Mouse (Mus musculus): Measurements from ENCODE around the gene Col10a1. TPM values are rescaled to one million over a fixed set of nuclear protein-coding genes. Genes with fewer than 3 reads are reported as not detected.
"Not testable (repeated sequence)": the region's sequence is repeated elsewhere in the genome, so short reads cannot be mapped to it uniquely, and the experiment has no call there.

The Col10a1 gene
- polyA plus RNA-seq, 1 experiment from 2014 or later: 0.15 TPM

DNA sequence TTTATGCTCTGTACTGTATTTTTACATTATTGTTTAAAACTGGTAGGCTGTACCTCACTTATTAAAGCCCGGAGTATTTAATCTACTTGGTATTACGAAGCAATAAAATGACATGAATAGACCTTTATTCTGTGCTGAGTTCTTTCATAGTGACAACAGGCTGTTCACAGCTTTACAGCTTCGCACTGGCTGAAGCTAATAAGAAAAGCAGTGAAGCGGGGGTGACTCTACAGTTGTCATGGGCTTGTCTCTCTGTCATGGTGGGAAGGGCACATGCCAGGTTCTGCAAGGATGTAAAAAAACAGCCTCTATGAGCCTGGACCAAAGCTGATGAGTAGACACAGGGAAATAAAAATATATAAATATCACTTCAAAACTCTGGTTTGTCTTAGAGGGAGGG, 7.2 kb downstream of the Col10a1 start:
- H3K9ac ChIP-seq (ENCODE audit: low read depth, low read length): no peak overlapping the region
- ATAC-seq (ENCODE audit: low FRiP score): no peak

DNA sequence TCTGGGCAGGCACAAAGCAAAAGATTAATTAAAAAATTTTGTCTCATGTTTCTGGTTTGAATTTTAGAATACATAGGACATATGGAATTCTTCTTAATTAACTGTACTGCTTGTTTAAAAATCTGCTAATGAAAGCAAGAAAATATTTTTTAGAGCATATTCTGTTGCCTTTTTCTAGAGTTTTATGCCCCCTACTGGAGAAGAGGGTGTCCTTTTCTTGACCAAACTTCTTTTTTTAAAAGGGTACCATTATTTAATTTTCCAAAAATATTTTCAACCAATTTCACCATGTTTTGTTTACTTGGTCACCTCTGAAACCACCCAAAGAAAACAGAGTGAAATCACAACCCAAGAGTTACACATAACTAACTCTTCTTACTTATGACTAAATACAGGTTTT, 9.5 kb downstream of the Col10a1 start:
- Histone ChIP-seq H3K36me3 (ENCODE audit: control insufficient read depth, insufficient read depth, low read length) (no peaks in the 10 kb centered on the region), H3K9ac (ENCODE audit: low read depth, low read length) (no peak overlapping the region), H3K4me1 (replicated peaks; ENCODE audit: control insufficient read depth, insufficient read depth, low read length) (no peaks in the 10 kb centered on the region), H3K4me2 (replicated peaks; ENCODE audit: low read depth, low read length) (no peak overlapping the region), H3K27me3 (ENCODE audit: control insufficient read depth, insufficient read depth, low read length) (no peaks in the 10 kb centered on the region), H3K9me3 (ENCODE audit: control insufficient read depth, low read length) (no peaks in the 10 kb centered on the region), H3K27ac (ENCODE audit: low read depth, low read length) (no peak overlapping the region), H3K4me3 (ENCODE audit: low read depth, low read length) (no peak overlapping the region)
- no peak for DNase-seq (ENCODE audit: low spot score)
- no peak for ATAC-seq (ENCODE audit: low FRiP score)

More for the DNA sequence above, 7.2 kb downstream of the Col10a1 start:
- Histone ChIP-seq H3K4me2 (replicated peaks; ENCODE audit: low read depth, low read length) (no peak overlapping the region), H3K4me3 (ENCODE audit: low read depth, low read length) (no peak overlapping the region), H3K36me3 (ENCODE audit: control insufficient read depth, insufficient read depth, low read length) (no peaks in the 10 kb centered on the region), H3K27ac (ENCODE audit: low read depth, low read length) (no peak overlapping the region), H3K27me3 (ENCODE audit: control insufficient read depth, insufficient read depth, low read length) (no peaks in the 10 kb centered on the region), H3K4me1 (replicated peaks; ENCODE audit: control insufficient read depth, insufficient read depth, low read length) (no peaks in the 10 kb centered on the region), H3K9me3 (ENCODE audit: control insufficient read depth, low read length) (no peaks in the 10 kb centered on the region)
- 82% methylated on average over 4 of the region's 4 CpGs for WGBS
- DNase-seq (ENCODE audit: low spot score): no peak

DNA sequence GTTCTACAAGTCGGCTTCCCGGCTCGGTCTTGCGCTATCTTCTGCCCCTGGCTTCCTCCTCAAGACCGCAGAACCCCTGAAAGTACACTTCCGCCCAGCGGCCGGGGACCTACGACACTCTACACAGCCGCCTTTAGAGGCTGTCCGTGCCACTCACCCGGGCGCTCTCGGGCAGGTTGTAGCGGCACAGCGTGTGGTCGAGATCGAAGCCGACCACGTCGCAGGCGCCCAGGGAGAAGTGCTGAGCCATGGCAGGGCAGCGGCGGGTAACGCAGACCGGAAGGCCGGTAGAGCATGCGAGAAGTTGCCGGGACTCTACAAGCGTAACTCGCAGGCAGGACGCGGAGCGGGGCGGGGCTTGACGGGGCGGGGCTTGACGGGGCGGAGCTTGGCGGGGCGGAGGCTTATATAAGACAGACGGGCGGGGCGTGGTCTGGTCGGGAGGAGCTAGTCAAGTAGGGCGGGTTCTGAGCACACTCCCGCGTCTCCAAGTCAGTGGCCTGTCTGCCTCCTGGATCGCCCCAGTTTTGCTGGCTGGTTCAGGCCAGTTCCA, 28.5 kb downstream of the Col10a1 start, which contains the start of gene Nt5dc1:
Gene Nt5dc1 (minus strand): TSS at position 349 of the 553 bp plus-strand sequence.
- Histone ChIP-seq H3K4me1 (replicated peaks; ENCODE audit: control insufficient read depth, insufficient read depth, low read length) (no peaks in the 10 kb centered on the region), H3K9ac (ENCODE audit: low read depth, low read length) (peak within 1 kb of the TSS; percentile 78), H3K4me2 (replicated peaks; ENCODE audit: low read depth, low read length) (peak within 1 kb of the TSS; percentile 55), H3K9me3 (ENCODE audit: control insufficient read depth, low read length) (no peaks in the 10 kb centered on the region), H3K27me3 (ENCODE audit: control insufficient read depth, insufficient read depth, low read length) (no peaks in the 10 kb centered on the region), H3K27ac (ENCODE audit: low read depth, low read length) (no peak within 1 kb of the TSS), H3K4me3 (ENCODE audit: low read depth, low read length) (peak within 1 kb of the TSS; percentile 63), H3K36me3 (ENCODE audit: control insufficient read depth, insufficient read depth, low read length) (no peaks in the 10 kb centered on the region)
- DNase-seq (ENCODE audit: low spot score): peak; percentile 93
- peak; percentile 99 for ATAC-seq (ENCODE audit: low FRiP score)
- under 1% methylated on average over 41 of the region's 49 CpGs for WGBS

DNA sequence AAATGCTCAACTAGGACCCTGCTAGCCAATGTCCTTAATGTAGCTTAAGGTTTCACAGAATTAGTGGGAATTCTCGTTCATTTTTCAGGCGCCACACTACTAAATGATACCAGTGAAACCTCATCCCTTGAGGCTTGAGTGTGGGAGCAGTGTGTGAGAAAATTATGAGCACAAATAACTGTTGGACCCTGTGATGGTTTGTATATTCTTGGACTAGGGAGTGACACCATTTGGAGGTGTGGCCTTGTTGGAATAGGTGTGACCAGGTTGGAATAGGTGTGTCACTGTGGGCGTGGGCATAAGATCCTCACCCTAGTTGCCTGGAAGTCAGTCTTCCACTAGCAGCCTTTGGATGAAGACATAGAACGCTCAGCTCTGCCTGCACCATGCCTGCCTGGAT, 29.0 kb downstream of the Col10a1 start:
- not testable (repeated sequence) for DNase-seq (ENCODE audit: low spot score); H3K27me3 ChIP-seq (ENCODE audit: control insufficient read depth, insufficient read depth, low read length); H3K9ac ChIP-seq (ENCODE audit: low read depth, low read length); H3K27ac ChIP-seq (ENCODE audit: low read depth, low read length); H3K36me3 ChIP-seq (ENCODE audit: control insufficient read depth, insufficient read depth, low read length); H3K9me3 ChIP-seq (ENCODE audit: control insufficient read depth, low read length); H3K4me1 ChIP-seq (replicated peaks; ENCODE audit: control insufficient read depth, insufficient read depth, low read length)
- peak; percentile 59; the same call in 1 of the 2 replicates for ATAC-seq (ENCODE audit: low FRiP score)
- 87% methylated on average over 4 of the region's 4 CpGs for WGBS
- peak overlapping the region; percentile 63 for H3K4me3 ChIP-seq (ENCODE audit: low read depth, low read length)
- H3K4me2 ChIP-seq (replicated peaks; ENCODE audit: low read depth, low read length): peak overlapping the region; percentile 55

DNA sequence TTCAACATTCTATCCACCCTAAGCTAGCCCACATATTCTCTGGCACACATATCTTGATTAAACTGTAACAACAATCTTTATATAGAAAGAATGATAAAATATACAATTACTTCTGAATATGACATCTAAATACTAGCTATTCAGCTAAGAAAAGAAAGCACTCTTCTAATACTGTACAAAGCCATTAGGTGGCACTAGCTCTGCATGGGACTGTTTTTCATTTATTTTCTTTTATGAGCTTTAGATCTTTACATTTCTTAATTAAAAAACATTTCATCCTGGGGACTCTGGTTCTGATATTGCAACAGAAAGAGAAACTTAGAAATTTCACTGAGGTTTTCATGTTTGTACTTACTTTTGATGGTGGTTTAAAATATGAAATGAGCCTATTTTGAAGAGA, 42.0 kb downstream of the Col10a1 start:
- peak; percentile 9 for DNase-seq (ENCODE audit: low spot score)
- no peak overlapping the region for H3K4me3 ChIP-seq (ENCODE audit: low read depth, low read length)
- no peak overlapping the region for H3K4me2 ChIP-seq (replicated peaks; ENCODE audit: low read depth, low read length)
- no peaks in the 10 kb centered on the region for H3K27me3 ChIP-seq (ENCODE audit: control insufficient read depth, insufficient read depth, low read length)
- H3K4me1 ChIP-seq (replicated peaks; ENCODE audit: control insufficient read depth, insufficient read depth, low read length): no peaks in the 10 kb centered on the region
- ATAC-seq (ENCODE audit: low FRiP score): no peak
- no peak overlapping the region for H3K27ac ChIP-seq (ENCODE audit: low read depth, low read length)
- no peaks in the 10 kb centered on the region for H3K9me3 ChIP-seq (ENCODE audit: control insufficient read depth, low read length)
- H3K9ac ChIP-seq (ENCODE audit: low read depth, low read length): no peak overlapping the region
- no peaks in the 10 kb centered on the region for H3K36me3 ChIP-seq (ENCODE audit: control insufficient read depth, insufficient read depth, low read length)

DNA sequence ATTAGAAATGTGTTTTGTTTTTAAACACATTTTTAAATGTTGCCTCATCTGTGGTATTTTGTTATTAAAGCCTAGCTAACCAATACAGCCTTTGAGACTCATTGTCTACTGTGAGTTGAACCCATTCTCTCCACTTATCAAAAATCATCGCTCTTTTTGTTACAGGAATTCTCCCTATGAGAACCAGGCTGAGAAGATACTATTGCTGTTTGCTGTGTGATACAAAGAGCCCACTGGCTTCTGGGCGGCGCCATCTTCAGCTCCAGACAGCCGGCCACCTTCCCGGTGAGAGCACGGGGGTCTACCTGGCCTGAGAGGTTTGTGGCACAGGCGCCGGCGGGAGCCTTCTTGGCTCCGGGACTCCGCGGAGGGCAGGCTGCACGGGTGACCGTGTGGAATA, 44.4 kb downstream of the Col10a1 start:
- 95% methylated on average over 6 of the region's 14 CpGs for whole genome bisulfite sequencing
- DNase-seq (ENCODE audit: low spot score); H3K9me3 ChIP-seq (ENCODE audit: control insufficient read depth, low read length); H3K36me3 ChIP-seq (ENCODE audit: control insufficient read depth, insufficient read depth, low read length); ATAC-seq (ENCODE audit: low FRiP score); H3K4me1 ChIP-seq (replicated peaks; ENCODE audit: control insufficient read depth, insufficient read depth, low read length); H3K9ac ChIP-seq (ENCODE audit: low read depth, low read length); H3K4me2 ChIP-seq (replicated peaks; ENCODE audit: low read depth, low read length); H3K4me3 ChIP-seq (ENCODE audit: low read depth, low read length); H3K27me3 ChIP-seq (ENCODE audit: control insufficient read depth, insufficient read depth, low read length); H3K27ac ChIP-seq (ENCODE audit: low read depth, low read length): not testable (repeated sequence)

Other genes with a start within 250 kb of the Col10a1 start
- gene Dse, start 182.3 kb upstream of the Col10a1 start, polyA plus RNA-seq (2014; fragmentation: Nextera tagmentation; extraction: Ambion mirVana): 22.2 and 25.6 TPM in 2 replicates
- gene Tspyl1, start 107.8 kb upstream of the Col10a1 start, polyA plus RNA-seq (2014; fragmentation: Nextera tagmentation; extraction: Ambion mirVana): 80.5 and 82.8 TPM in 2 replicates
- gene Tspyl4, start 92.5 kb upstream of the Col10a1 start, polyA plus RNA-seq (2014; fragmentation: Nextera tagmentation; extraction: Ambion mirVana): 31.0 and 38.7 TPM in 2 replicates
- gene Nt5dc1, start 28.6 kb downstream of the Col10a1 start, polyA plus RNA-seq (2014; fragmentation: Nextera tagmentation; extraction: Ambion mirVana): 5.8 and 6.1 TPM in 2 replicates
- 2.6 and 2.9 TPM in 2 replicates for gene Frk, start 93.4 kb downstream of the Col10a1 start, polyA plus RNA-seq (2014; fragmentation: Nextera tagmentation; extraction: Ambion mirVana)